Mouse (Mus musculus) lung, embryonic 14.5 days (tissue): ENCODE measurements around the gene Vmn1r221. TPM values are rescaled to one million over a fixed set of nuclear protein-coding genes. Genes with fewer than 3 reads are reported as not detected.
"Not testable (repeated sequence)": the region's sequence is repeated elsewhere in the genome, so short reads cannot be mapped to it uniquely, and the experiment has no call there.

Source experiments
- ATAC-seq: fragments of 200-750 bp; cut with Nextera tagmentation; 2 replicates; pipeline ENCODE4 v1.8.0; 2017; ENCODE audit warnings: mild to moderate bottlenecking, moderate TSS enrichment, moderate library complexity; ENCODE audit not compliant: insufficient read depth
- DNase-seq: peaks from one replicate; pipeline ENCODE4 v3.0.0-alpha.2; 2015
- H3K27ac ChIP-seq: fragments of 300-500 bp; sonication (generic); 2 replicates; pipeline ENCODE4 v1.5.1; 2014; ENCODE audit warnings: low read depth, mild to moderate bottlenecking, moderate library complexity
- H3K27me3 ChIP-seq: fragments of 300-500 bp; sonication (generic); 2 replicates; pipeline ENCODE4 v1.6.1; 2014; ENCODE audit warnings: low read length, control low read depth; ENCODE audit not compliant: insufficient read depth
- H3K36me3 ChIP-seq: fragments of 300-500 bp; sonication (generic); 2 replicates; pipeline ENCODE4 v1.6.1; 2014; ENCODE audit warnings: control low read depth; ENCODE audit not compliant: insufficient read depth
- H3K4me1 ChIP-seq: fragments of 300-500 bp; sonication (generic); 2 replicates; pipeline ENCODE4 v1.6.1; 2014; ENCODE audit warnings: antibody characterized with exemption, control low read depth; ENCODE audit not compliant: insufficient read depth
- H3K4me2 ChIP-seq: fragments of 300-500 bp; sonication (generic); 2 replicates; pipeline ENCODE4 v1.6.1; 2014; ENCODE audit warnings: mild to moderate bottlenecking
- H3K4me3 ChIP-seq: fragments of 300-500 bp; sonication (generic); 2 replicates; pipeline ENCODE4 v1.5.1; 2014; ENCODE audit warnings: low read depth, low read length
- H3K9ac ChIP-seq: fragments of 300-500 bp; sonication (generic); 2 replicates; pipeline ENCODE4 v1.6.1; 2014
- H3K9me3 ChIP-seq: fragments of 300-500 bp; sonication (generic); 2 replicates; pipeline ENCODE4 v1.6.1; 2016; ENCODE audit warnings: low read depth, low read length, control low read depth
- CTCF ChIP-seq: IDR thresholded peaks from 2 replicates; pipeline ENCODE4 v1.5.1; 2016; ENCODE audit warnings: antibody characterized with exemption, low read depth
- WGBS: fragments of 180-500 bp; shearing (Covaris S2); extraction: QIAGEN DNeasy Blood & Tissue Kit; methylation state at CpG from one replicate; pipeline ENCODE4 v1.1.7; 2014; 5-methylcytosine and 5-hydroxymethylcytosine counted together
- polyA plus RNA-seq: library from polyadenylated mRNA; unstranded; fragments of >200 nt; fragmentation: Nextera tagmentation; extraction: Ambion mirVana; gene quantifications from 2 replicates; pipeline ENCODE4 v1.2.1, GENCODE M21; 2014

The Vmn1r221 gene
- polyA plus RNA-seq = not detected in 2 replicates

- H3K9me3 ChIP-seq, H3K4me2 ChIP-seq, ATAC-seq, H3K36me3 ChIP-seq, H3K27me3 ChIP-seq, H3K4me3 ChIP-seq, H3K4me1 ChIP-seq, DNase-seq, H3K9ac ChIP-seq, H3K27ac ChIP-seq: not testable (repeated sequence)
- 81% methylated on average over 2 of the region's 2 CpGs for WGBS
These were observed at the start of gene Vmn1r221 for GRCm38 (mm10) chr13:23213827-23214226. TSS of gene Vmn1r221 (plus strand) at chr13:23214127.

- DNase-seq, H3K4me1 ChIP-seq: not testable (repeated sequence)
These were observed 47.5 kb upstream of the Vmn1r221 start for GRCm38 (mm10) chr13:23166471-23166870.

GRCm38 (mm10) chr13:23187875-23188274 is 26.1 kb upstream of the Vmn1r221 start, which contains the start of gene Vmn1r220:
TSS of gene Vmn1r220 (minus strand) at chr13:23187975.
- TF ChIP-seq CTCF = no peak
- no peaks in the 10 kb centered on the region for H3K4me1 ChIP-seq
- H3K4me3 ChIP-seq = no peak within 1 kb of the TSS
- no peak within 1 kb of the TSS for H3K4me2 ChIP-seq
- ATAC-seq = no peak
- no peaks in the 10 kb centered on the region for H3K36me3 ChIP-seq
- DNase-seq = no peak
- H3K9me3 ChIP-seq = no peaks in the 10 kb centered on the region; the same call in 1 of the 2 replicates
- 79% methylated on average over 2 of the region's 2 CpGs for WGBS
- H3K9ac ChIP-seq = no peak within 1 kb of the TSS
- H3K27ac ChIP-seq = no peak within 1 kb of the TSS
- no peaks in the 10 kb centered on the region for H3K27me3 ChIP-seq

More at GRCm38 (mm10) chr13:23166471-23166870, 47.5 kb upstream of the Vmn1r221 start:
- 75% methylated on average over 4 of the region's 4 CpGs for WGBS
- not testable (repeated sequence) for H3K9ac ChIP-seq, H3K27me3 ChIP-seq, H3K4me3 ChIP-seq, H3K27ac ChIP-seq, H3K36me3 ChIP-seq, H3K4me2 ChIP-seq, ATAC-seq, H3K9me3 ChIP-seq

- not testable (repeated sequence) for H3K4me1 ChIP-seq, H3K27me3 ChIP-seq, H3K9ac ChIP-seq, H3K4me2 ChIP-seq, H3K36me3 ChIP-seq, H3K9me3 ChIP-seq, H3K4me3 ChIP-seq, DNase-seq, H3K27ac ChIP-seq, ATAC-seq
- 59% methylated on average over 1 of the region's 1 CpGs for WGBS
These were observed 10.0 kb upstream of the Vmn1r221 start for GRCm38 (mm10) chr13:23203885-23204284.

- not testable (repeated sequence) for ATAC-seq, H3K27ac ChIP-seq, H3K36me3 ChIP-seq, H3K4me2 ChIP-seq, H3K4me3 ChIP-seq, H3K4me1 ChIP-seq, H3K9me3 ChIP-seq, H3K9ac ChIP-seq, H3K27me3 ChIP-seq, DNase-seq
These were observed 21.9 kb downstream of the Vmn1r221 start, which contains the start of gene Vmn1r222 for GRCm38 (mm10) chr13:23235847-23236246. TSS of gene Vmn1r222 (minus strand) at chr13:23235947.

GRCm38 (mm10) chr13:23246834-23247233 is 32.9 kb downstream of the Vmn1r221 start, which contains the start of gene Vmn1r223:
TSS of gene Vmn1r223 (plus strand) at chr13:23247134.
- H3K27me3 ChIP-seq, H3K4me1 ChIP-seq, H3K27ac ChIP-seq, DNase-seq, H3K4me3 ChIP-seq, H3K36me3 ChIP-seq, ATAC-seq, H3K9ac ChIP-seq, H3K9me3 ChIP-seq, H3K4me2 ChIP-seq: not testable (repeated sequence)
- 68% methylated on average over 1 of the region's 1 CpGs for WGBS

- Histone ChIP-seq H3K4me1 (no peaks in the 10 kb centered on the region), H3K9me3 (no peaks in the 10 kb centered on the region), H3K27ac (no peak overlapping the region), H3K4me2 (no peak overlapping the region), H3K27me3 (no peaks in the 10 kb centered on the region), H3K36me3 (no peaks in the 10 kb centered on the region), H3K4me3 (no peak overlapping the region), H3K9ac (no peak overlapping the region)
- DNase-seq (no peak), ATAC-seq (no peak)
- TF ChIP-seq CTCF = no peak
- WGBS = 76% methylated on average over 2 of the region's 2 CpGs
These were observed 44.7 kb downstream of the Vmn1r221 start for GRCm38 (mm10) chr13:23258546-23259048.

- H3K4me3 ChIP-seq, H3K9me3 ChIP-seq, H3K27me3 ChIP-seq, H3K9ac ChIP-seq, H3K4me2 ChIP-seq, H3K4me1 ChIP-seq, ATAC-seq, H3K36me3 ChIP-seq, H3K27ac ChIP-seq, DNase-seq: not testable (repeated sequence)
- WGBS = 75% methylated on average over 2 of the region's 3 CpGs
These were observed 54.7 kb downstream of the Vmn1r221 start for GRCm38 (mm10) chr13:23268606-23269005.
